Mouse (Mus musculus) layer of hippocampus, adult 2 months (tissue): Measurements from ENCODE around the gene Camk1. TPM values are rescaled to one million over a fixed set of nuclear protein-coding genes. Genes with fewer than 3 reads are reported as not detected.
"Not testable (repeated sequence)": the region's sequence is repeated elsewhere in the genome, so short reads cannot be mapped to it uniquely, and the experiment has no call there.

Experiments used
- DNase-seq, 2 experiments: peaks; one replicate each; pipeline ENCODE4 v3.0.0; 2022; ENCODE audit warnings: low spot score in 2 of 2
- H3K27ac ChIP-seq: fragments of 200-600 bp; 2 replicates; pipeline ENCODE4 v1.8.1; 2022
- H3K4me3 ChIP-seq: fragments of 200-600 bp; 2 replicates; pipeline ENCODE4 v1.8.1; 2022; ENCODE audit warnings: mild to moderate bottlenecking
- CTCF ChIP-seq: fragments of 200-600 bp; conservative IDR thresholded peaks from 2 replicates; pipeline ENCODE4 v1.8.1; 2022; ENCODE audit warnings: antibody characterized with exemption, mild to moderate bottlenecking, moderate library complexity
- total RNA-seq, 2 experiments: library from RNA; stranded (reverse); gene quantifications; 2 replicates each; pipeline ENCODE4 v1.2.3; 2021

Gene Camk1
- total RNA-seq, 2 experiments from 2014 or later = 45.4 to 52.0 TPM

GRCm38 (mm10) chr6:113350538-113350937, 6.8 kb upstream of the Camk1 start:
- H3K4me3 ChIP-seq = no peak overlapping the region
- no peak overlapping the region for H3K27ac ChIP-seq
- no peak for DNase-seq
- no peak for TF ChIP-seq CTCF

GRCm38 (mm10) chr6:113346897-113347296, 3.1 kb upstream of the Camk1 start:
- Histone ChIP-seq H3K27ac (no peak overlapping the region), H3K4me3 (no peak overlapping the region)
- DNase-seq = no peak
- TF ChIP-seq CTCF = no peak

GRCm38 (mm10) chr6:113344321-113344720, 537 bp upstream of the Camk1 start:
- Histone ChIP-seq H3K27ac (peak overlapping the region; percentile 92), H3K4me3 (peak overlapping the region; percentile 70; the same call in 1 of the 2 replicates)
- TF ChIP-seq CTCF = no peak
- peak in 1 of 2 experiments; percentile 35 for DNase-seq

GRCm38 (mm10) chr6:113342297-113342696, 1.5 kb downstream of the Camk1 start:
- no peak for TF ChIP-seq CTCF
- Histone ChIP-seq H3K4me3 (peak overlapping the region; percentile 70; the same call in 1 of the 2 replicates), H3K27ac (peak overlapping the region; percentile 92)
- DNase-seq = no peak

GRCm38 (mm10) chr6:113341574-113341973, 2.2 kb downstream of the Camk1 start:
- no peak for TF ChIP-seq CTCF
- Histone ChIP-seq H3K27ac (peak overlapping the region; percentile 82), H3K4me3 (peak overlapping the region; percentile 19)
- DNase-seq = no peak

- no peak overlapping the region for H3K4me3 ChIP-seq
- no peak for DNase-seq
These were observed 6.7 kb downstream of the Camk1 start for GRCm38 (mm10) chr6:113336852-113337620.

GRCm38 (mm10) chr6:113334216-113334615, 9.6 kb downstream of the Camk1 start:
- Histone ChIP-seq H3K27ac (peak overlapping the region; percentile 20; the same call in 1 of the 2 replicates), H3K4me3 (no peak overlapping the region)
- no peak for DNase-seq
- no peak for TF ChIP-seq CTCF

More at GRCm38 (mm10) chr6:113336852-113337620, 6.7 kb downstream of the Camk1 start:
- TF ChIP-seq CTCF = no peak
- H3K27ac ChIP-seq = peak overlapping the region; percentile 48; the same call in 1 of the 2 replicates

- TF ChIP-seq CTCF = no peak
- DNase-seq = peak; percentile 45 to 65
- peak overlapping the region; percentile 55; the same call in 1 of the 2 replicates for H3K27ac ChIP-seq
- no peak overlapping the region for H3K4me3 ChIP-seq
These were observed 10.4 kb downstream of the Camk1 start for GRCm38 (mm10) chr6:113333137-113333950.

GRCm38 (mm10) chr6:113332734-113333133, 11.1 kb downstream of the Camk1 start:
- H3K27ac ChIP-seq = peak overlapping the region; percentile 55; the same call in 1 of the 2 replicates
- not testable (repeated sequence) for H3K4me3 ChIP-seq, DNase-seq
- peak; percentile 57 for TF ChIP-seq CTCF

- Histone ChIP-seq H3K27ac (no peak overlapping the region), H3K4me3 (no peak overlapping the region)
- no peak for TF ChIP-seq CTCF
- DNase-seq = no peak
These were observed 12.1 kb downstream of the Camk1 start for GRCm38 (mm10) chr6:113331721-113332120.

- DNase-seq = no peak
- no peak overlapping the region for H3K4me3 ChIP-seq
- TF ChIP-seq CTCF = no peak
- H3K27ac ChIP-seq = no peak overlapping the region
These were observed 13.2 kb downstream of the Camk1 start for GRCm38 (mm10) chr6:113330547-113330946.

- no peak for TF ChIP-seq CTCF
- no peak for DNase-seq
- no peak overlapping the region for H3K27ac ChIP-seq
- no peak overlapping the region for H3K4me3 ChIP-seq
These were observed 14.4 kb downstream of the Camk1 start for GRCm38 (mm10) chr6:113329396-113329795.
